Mouse (Mus musculus) WW6 (cell line): ENCODE results near the gene Nrg3.

Experiments used
- DNase-seq: peaks from one replicate; pipeline ENCODE4 v3.0.0-alpha.2; 2013; ENCODE audit warnings: low read depth, low spot score

The Nrg3 gene

DNA sequence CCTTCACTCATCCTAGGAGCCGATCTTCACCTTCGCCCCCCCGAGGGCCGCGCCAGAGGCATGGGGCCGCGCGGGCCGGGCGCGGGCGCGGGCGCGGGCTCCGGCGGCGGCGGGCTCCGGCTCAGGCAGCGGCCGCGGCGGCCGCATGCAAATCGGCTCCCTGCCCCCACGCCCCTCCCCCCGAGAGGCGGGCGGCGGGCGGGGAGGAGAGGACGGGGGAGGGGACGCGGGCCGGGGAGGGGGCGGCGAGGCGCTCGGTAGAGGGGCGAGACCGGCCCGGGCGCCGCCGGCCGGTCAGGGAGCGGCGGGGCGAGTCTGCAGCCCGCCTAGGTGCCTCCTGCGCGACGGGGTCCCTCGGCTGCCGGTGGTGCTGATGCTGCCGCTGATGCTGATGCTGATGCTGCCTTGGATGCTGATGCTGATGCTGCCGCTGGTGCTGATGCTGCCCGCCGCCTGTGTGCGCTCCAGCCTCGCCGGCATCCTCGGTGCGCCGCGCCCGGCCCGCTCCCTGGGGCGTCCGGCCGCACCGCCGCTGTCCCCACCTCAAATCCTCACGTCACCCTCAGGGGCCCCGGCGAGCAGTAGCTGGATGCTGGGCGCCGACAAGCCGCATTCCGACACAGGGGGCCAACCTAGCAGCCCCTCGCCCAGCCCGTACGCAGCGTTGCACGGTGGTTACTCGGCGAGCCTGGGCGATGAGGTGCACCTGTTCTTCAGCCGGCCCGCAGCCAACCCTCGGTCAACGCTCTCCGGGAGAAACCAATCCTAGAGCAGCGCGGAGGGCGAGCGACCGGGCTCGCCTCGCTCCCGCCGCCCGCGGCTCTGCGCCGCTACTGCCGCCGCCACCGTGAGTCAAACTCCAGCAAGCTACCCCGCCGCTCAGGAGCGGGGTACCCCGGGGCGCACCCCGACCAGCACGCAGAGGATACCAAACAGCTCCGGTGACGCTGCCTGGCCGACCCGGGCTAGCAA is at the start of gene Nrg3:
Gene Nrg3 (minus strand): TSS at position 299 of the 972 bp plus-strand sequence.
- no peak for DNase-seq

DNA sequence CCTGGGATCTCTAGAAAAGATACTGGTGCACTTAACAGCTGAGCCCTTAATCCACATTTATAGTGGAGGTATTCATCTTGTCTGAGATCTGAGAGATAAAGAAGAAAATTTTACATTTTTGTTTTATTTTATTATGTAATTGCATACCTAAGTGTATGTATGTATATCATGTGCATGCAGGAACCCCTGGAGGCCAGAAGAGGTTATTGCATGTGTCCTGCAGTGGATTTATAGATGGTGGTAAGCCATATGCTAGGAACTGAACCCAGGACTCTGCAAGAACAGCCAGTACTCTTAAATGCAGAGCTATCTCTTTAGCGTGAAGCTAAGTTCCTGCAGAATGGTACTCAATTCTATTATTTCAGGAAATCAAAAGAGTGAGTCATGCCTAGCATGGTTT is 36.1 kb upstream of the Nrg3 start:
- no peak for DNase-seq

DNA sequence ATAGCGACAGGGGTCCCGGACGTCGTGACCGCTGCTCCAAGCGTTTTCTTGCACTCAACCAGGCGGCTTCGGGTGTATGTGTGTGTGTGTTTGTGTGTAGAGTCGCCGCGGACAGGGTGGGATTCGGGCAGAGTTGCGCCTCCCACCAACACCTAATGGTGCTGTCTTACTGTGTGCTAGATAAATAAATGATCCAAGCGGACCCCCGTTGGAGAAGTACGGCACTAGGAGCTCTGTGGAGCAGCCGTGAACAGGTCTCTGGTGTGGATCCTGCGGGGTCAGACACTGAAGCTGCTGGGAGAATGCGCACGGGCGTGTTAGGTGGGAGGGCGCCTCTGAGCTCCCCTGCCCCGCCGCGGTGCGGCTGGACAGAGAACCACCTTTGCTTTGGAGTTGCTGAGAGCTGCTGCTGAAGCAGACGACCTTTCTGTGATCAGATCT is 903 bp upstream of the Nrg3 start:
- no peak for DNase-seq

DNA sequence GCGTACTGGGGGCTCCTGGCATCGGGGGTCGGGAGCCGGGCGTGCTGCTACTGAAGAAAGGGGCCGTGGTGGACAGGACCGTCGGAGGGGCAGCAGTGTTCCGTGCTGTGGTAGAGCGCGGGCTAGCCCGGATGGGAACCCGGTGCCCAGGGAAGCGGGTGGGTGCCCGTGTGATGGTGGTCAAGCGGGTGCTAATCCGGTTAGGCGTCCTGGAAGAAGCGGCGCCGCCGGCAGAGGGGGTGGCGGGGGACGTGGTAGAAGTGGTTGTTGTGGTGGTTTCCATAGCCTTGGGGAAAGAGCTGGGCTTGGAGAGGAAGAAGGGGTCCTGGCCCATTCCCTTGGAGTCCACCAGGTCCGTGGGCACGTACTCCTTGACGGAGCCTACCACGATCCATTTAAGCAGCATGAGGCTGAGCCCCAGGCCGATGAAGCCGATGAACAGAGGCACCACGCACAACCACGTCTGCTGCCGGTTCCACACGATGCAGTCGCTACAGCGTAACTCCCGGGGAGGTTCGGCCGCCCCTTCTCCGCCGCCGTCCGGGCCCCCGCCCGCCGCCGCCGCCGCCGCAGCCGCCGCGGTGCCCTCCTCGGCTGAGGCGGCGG is 639 bp downstream of the Nrg3 start:
- DNase-seq, result no peak

DNA sequence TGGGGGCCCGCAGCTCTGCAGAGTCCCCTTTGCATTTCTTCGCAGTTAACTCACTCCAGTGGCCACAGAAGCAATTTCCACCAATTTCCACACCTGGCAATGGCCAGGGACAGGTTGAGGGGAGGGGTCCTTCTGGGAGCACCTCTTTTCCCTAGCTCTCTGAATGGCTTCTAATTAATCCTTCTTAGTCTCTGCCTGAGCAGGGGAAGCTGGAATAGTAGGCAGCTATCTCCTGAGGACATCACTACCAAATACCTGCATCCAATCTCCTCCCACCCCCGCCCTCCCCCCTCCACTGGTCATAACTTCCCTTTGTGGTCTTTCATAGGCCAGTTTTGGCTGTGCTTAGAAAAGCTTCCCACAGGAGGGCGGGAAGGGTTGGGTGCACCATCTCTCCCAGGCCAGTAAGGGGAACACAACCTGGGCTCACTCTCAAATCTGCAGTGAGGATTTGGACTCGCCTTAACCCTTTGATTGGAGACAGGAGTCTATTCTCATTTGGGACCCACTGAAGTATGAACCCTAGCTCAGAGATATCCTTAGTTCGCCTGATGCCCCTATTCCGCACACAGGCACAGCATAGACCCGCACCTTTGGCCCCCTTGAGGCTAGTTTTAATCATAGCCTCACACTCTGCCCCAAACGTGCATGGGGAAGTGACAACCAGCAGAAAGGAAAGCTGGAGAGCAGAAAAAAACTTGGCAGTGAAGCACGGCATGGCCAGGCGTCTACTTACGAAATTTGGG is 1.5 kb downstream of the Nrg3 start:
- no peak for DNase-seq

DNA sequence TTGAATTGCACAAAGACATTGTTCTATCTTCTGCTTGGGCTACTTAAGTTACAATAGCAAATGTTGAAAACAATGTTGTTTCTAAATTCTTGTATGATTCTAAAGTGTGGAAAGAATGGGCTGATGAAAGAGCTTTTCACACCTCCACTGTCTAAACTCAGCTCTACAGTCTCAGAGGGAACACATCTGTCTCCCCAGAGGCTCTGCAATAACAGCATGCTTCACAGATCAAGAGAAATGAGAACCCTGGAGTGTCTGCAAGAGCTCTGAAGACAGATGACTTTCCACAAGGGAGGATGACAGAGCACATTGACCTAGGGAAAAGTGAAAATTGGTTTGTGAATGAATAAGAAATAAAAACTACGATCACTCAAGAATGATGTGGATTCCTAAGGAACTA is 27.4 kb downstream of the Nrg3 start:
- DNase-seq, result no peak

DNA sequence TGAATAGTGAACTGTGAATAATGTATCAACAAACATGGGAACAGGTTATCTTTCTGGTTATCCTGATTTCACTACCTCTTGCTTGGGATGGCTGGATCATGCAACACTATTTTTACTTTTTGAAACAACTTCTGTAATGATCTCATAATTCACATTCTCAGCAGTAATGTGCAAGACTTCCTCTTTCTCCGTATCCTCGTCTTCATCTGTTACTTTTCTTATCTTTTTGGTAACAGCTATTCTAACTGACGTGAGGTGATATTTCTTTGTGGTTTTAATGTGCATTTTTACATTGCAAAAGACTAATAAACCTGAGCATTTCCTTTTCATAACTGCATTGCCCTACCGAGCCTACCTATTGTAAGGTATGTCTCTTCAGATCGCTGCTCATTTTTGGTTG is 44.4 kb downstream of the Nrg3 start:
- no peak for DNase-seq

DNA sequence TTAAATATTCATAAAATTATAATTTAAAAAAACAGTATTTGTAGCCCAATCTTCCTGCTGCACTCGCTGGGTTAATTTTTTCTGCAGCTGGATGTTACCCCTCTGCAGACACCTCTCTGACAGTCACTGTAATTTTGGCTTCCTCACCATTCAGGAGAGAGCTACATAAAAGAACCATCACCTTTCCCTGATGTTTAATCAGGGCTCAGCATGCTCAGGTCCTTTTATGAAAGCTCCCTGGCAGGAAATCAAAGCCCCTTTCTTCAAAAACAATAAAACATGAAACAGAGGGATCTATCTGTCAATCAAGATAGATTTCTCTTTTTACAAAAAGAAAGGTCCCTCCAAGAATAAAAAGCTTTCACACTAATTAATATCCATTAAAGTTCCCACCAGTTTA is 51.0 kb downstream of the Nrg3 start:
- no peak for DNase-seq

DNA sequence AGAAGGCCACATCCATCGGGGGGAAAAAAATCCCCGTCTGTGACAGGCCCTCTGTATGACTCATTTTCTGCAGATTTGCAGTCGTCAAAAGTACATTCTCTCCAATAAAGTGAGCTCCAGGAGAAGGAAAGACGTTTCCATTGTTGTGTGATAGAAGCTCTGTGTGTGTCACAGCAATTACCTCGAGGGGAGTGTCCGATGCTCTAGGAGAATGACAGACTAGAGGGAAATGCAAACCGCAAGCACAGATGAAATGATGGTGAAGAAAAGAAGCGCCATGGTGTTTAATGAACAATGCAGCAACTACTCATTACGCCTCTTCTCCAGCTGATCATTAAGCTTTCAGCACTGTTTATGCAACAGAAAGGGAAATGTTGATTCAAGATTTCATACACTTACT is 59.6 kb downstream of the Nrg3 start:
- no peak for DNase-seq

DNA sequence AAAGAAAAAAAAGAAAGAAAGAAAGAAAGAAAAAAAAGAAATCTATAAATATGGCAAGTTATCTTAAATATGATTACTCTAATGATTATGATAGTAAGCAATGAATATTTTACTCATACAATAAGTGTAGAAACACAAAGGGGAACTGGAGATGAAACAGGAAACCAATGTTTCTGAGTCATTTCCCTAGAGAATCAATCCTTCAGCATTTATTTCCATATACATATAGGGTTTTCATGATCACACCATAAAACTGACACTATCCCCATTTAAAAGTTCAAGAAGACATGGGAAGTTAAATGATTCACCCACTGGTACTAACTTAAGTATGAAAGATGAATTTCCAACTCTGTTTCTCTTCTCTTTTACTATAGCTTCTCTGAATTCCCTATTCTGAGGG is 86.0 kb downstream of the Nrg3 start:
- no peak for DNase-seq

DNA sequence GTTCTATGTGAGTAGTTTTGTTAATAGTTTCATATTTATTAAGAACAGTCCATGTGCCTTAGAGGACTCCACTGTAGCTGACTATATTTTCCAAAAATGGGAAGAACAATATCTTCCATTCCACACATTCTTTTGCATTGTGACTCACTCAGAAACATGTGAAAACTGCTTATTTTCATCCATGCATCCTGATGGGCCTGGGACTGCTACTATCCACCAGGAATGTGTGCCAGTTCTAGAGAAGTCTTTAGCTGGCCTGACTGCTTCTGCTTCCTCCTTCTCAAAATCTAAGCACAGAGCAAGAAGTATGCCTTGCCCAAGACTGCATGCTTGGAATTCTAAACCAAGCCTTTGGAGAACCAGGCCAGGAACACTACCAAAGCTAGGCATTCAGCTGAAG is 91.6 kb downstream of the Nrg3 start:
- DNase-seq, result no peak

DNA sequence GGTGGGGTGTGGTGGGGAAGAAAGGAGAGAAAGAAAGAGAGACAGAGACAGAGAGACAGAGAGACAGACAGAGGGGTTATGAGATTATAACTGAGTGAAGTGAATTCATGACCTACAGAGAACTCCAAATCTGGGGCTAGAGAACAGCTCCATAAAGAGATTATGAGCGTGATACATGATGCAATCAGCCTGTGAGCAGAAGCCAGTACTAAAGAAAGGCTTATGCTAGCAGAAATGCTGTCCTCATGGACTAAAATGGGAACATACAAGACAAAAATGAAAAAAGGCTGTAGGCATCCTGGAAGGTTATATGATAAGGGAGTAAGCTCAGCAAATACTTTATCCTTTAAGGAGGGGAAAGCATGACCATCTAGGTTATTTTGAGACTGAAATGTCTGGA is 99.7 kb downstream of the Nrg3 start:
- no peak for DNase-seq

DNA sequence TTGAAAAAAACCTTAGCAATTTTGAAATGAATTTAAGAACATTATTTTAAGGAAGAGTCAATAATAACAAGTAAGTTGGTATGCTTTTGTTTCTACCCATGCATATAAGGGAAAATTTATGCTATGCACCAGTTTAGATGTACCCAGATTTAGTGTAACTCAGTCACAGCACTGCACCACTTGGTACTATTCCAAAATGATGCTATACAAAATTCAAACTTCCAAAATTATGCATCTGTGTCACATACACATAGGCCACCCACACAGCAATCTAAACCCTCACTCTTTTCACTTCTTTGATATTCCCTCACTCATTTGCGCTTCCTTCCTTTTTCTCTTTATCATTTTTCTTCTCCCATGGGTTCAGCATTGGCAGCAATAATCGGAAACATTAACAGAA is 116.6 kb downstream of the Nrg3 start:
- DNase-seq, result no peak

DNA sequence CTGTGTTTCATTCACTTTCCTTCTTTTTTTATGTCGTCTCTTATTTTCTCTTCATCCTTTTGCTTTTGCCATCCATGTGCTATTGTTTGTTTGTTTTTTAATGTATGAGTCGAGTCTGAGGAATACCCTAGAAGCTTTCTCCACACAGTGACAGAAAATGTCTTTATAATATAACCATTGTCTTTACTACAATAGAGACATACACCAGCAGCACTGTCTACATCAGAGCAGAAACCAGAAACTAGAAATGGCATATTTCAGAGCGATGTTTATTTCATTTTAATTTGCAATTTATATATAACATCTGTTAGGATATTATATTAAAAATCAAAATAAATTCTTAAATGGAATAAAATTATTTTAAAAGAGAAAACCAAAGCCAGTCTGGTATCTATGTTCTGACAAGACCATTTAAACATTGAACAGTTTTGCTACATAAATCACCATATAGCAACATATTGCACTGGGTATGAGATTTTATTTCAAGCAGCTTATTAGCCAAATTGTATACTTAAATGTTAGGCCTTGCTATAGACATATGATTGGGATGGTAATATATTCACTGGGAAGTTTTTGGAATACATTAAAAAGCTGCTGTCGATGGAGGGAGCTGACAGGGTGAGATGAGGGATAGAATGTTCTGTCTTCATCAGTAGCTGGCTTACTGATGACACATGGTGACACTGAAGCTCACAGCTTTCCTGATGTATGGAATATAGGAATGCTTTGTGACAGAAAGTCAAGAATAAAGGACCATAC is 120.7 kb downstream of the Nrg3 start:
- DNase-seq, result no peak

DNA sequence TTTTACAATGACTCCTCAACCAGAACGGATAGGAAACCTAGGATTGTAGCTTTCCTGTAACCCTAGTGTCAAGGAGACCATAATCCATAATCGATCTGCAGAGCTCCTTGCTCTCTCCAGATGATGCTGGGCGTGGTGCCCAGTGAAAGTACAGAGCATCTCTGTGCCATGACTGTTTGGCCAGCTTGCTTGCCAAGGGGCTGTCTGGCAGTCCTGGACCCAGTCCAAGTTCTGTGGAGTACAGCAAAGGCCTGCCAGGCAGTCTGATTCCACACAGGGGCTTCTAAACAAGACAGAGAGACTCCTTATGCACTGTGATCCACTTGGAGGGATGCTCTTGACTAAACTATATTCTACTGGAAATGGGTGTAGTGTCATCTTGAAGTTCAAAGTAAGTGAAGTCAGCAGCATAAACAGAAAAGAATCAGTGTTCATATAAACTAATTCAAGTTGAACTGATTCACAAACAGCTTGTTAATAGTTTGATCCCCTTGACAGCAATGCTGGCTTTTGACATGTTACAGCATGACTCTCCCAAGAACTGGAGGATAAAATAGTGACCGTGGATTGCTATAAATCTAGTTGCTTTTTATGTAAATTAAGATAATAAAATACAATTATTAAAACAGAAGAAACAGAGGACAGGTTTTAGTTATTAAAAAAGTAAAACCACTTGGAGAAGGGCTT is 155.3 kb downstream of the Nrg3 start:
- no peak for DNase-seq

DNA sequence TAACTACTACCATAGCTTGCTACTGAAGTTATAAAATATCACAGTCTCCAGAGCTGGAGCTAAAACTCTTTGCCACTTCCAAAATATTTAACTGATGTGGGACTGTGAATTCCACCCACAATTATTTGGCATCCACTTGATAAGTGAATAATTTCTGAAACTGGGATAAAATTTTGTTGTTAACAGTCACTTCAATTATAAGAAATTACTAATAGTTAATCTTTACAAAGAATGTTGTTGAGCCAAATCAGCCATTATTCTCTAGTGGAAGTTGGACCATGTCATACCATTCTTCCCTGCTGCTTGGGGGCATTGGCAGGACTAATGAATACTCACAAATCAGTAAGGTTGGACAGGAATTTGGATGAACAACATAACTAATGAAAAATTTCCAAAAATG is 158.8 kb downstream of the Nrg3 start:
- DNase-seq, result no peak

DNA sequence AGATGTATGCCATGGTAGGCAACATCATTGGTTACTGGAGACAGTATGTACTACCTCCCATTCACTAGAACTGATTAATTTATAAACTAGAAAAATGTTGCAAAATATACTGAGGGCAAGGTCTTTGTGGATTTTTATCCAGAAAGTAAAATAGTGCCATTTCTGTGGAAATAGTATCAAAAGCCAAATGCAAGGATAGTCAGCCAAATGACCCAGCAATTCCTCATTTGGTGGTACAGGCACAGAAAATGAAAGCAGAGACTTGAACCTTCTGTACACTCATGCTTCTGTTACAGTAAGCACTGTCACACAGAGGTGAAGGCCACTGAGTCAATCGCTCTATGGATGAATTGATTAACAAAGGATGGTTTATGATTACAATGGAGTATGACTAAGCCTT is 207.8 kb downstream of the Nrg3 start:
- DNase-seq, result no peak

DNA sequence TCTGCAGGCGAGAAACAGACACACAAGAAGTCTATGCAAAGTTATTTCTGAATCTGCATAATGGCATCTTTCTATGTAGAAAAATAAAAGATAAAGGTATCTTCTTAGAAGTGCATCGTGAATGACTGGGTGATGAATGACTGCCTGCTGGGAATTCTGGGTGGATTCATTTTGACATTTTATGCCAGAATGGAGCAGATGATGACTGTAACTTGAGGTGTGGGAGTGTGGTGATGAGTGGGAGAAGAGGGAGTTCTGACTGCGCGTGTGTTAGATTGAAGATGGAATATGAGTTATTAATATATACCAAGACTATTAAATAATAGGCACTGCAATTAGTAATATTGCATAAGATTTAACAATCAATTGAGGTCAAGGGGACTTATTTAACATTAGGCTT is 208.5 kb downstream of the Nrg3 start:
- no peak for DNase-seq

DNA sequence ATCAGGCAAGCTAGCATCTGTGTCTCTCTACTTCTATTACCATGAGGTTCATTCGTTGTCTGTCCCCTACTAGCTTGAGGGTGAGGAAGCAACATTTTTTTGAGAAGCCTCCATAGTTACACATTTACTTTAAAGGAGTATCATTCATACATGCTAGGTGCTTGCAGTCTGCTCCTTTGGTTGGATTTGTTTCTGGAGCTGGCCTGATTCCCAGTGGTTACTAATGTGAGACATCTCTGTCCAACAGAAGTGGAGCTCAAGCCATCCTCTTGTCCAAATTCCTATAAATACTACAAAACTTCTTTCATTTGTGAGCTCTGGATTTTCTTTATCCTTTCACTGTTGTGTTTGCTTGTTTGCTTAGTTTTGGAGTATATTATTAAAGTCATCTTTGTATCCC is 211.9 kb downstream of the Nrg3 start:
- DNase-seq, result no peak

DNA sequence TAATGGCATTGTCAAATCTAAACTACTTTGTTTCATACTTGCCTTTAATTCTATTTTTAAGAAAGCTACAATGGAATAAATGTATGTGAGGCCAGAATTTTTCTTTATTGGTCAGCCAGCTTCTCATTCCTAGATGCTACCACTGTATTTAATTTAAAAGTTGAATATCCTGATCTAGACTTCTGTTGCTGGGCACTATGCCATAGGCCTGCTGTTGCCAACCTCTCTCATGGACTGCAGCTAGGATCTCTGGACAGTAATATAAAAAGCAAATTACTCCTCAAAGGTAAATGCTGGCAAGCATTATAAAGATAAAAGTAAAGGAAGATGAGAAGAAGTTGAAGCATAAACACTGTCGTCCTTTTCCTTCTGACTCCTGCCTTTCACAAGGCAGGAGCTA is 217.5 kb downstream of the Nrg3 start:
- DNase-seq, result no peak

DNA sequence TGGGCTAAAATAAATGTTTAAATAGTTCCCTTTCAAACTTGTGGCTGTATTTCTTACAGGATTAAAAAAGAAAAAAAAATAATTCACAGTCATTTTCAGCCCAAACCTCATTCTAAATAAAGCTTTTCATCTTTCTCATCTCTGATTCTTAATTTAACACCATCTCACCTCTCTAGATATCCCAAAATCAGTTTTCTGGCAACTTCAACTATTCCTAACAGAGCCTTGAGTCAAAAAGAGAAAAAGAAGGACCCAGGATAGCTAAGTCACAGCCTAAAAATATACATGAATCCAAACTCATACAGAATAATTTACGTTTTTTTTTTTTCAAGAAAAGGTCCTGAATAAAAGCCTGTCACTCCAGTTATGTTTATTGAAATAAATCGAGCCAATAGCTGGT is 232.6 kb downstream of the Nrg3 start:
- no peak for DNase-seq
